Mouse (Mus musculus) right cerebral cortex, postnatal 36 days (tissue): Measurements from ENCODE around the gene Gm13757.
"Not testable (repeated sequence)": the region's sequence is repeated elsewhere in the genome, so short reads cannot be mapped to it uniquely, and the experiment has no call there.

Experiments used
- DNase-seq, 2 experiments: peaks; one replicate each; pipeline ENCODE4 v3.0.0; 2022; ENCODE audit warnings: low spot score in 2 of 2, mixed read lengths in 1 of 2

Gm13757 gene

GRCm38 (mm10) chr2:88449031-88449430 is at the start of gene Gm13757:
TSS of gene Gm13757 (minus strand) at chr2:88449131.
- DNase-seq = no peak

- DNase-seq = no peak
These were observed 44.1 kb upstream of the Gm13757 start, which contains the start of gene Olfr1185-ps1 for GRCm38 (mm10) chr2:88493020-88493419. TSS of gene Olfr1185-ps1 (plus strand) at chr2:88493320.

DNA sequence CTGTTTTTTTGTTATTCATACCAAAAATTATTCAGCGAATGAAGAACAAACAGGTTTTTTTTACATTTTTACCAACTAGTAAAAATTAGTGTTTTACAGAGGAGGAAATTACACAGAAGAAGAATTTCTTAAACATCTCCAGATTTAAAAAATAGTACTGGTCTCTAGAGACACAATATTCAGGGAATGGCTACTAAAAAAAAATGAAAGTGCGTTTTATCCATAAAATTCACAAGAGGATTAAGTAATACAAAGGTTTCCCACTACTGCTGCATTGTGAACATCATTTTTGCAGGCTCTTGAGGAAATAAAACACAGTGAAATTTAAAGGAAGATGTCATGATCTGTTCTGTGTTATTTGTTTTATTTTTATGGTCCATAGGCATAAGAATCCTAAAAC is 34.4 kb upstream of the Gm13757 start, which contains the start of gene Olfr1184:
Olfr1184 (plus strand) TSS at position 301 of the 400 bp plus-strand sequence.
- no peak for DNase-seq

DNA sequence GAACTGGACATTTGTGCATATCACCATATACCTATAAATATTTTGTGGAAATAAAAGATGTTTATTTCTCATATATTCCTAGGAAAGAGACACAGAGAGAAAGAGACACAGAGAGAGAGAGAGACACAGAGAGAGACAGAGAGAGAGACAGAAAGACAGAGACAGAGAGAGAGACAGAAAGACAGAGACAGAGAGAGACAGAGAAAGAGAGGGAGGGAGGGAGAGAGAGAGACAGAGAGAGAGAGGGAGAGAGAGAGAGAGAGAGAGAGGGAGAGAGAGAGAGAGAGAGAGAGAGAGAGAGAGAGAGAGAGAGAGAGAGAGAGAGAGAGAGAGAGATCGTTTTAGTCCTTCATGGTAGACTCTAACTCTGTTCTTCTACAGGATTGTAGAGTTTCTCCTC is 5.6 kb upstream of the Gm13757 start, which contains the start of gene Olfr1183:
Olfr1183 (plus strand) TSS at position 301 of the 400 bp plus-strand sequence.
- not testable (repeated sequence) for DNase-seq

DNA sequence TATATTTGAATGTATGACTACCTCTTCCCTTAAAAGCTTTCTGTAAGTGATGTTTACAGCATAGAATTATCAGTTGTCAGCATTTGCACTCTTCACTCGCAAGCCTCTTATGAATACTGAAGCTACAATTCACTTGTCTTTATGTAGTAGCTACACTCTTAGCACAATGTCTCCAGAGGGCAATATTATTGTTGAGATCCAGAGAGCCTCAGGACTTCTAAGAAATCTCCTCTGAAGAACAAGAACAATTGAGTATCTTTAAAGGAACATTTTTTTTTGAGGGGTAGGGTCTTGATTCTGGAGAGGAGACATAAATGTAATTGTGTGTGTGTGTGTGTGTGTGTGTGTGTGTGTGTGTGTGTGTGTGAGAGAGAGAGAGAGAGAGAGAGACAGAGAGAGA is 22.9 kb downstream of the Gm13757 start, which contains the start of gene Olfr1181:
Olfr1181 (minus strand) TSS at position 101 of the 400 bp plus-strand sequence.
- no peak for DNase-seq

DNA sequence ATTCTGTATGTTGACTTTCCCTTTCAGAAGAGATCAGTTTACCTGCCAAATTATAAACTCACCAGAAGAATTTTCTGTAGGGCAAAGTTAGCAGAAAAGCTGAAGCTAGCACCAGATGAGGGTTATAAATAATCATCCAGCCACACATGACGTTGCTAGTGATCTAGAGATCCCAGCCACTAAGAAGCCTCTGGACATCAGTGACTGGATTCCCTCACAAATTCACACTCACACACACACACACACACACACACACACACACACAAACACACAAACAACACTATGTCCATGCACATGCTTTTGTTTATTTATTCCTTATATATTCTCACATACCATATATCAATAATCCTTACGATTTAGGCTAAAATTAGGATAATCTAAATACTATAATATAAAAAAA is 29.9 kb downstream of the Gm13757 start, which contains the start of gene Olfr1180:
Olfr1180 (minus strand) TSS at position 101 of the 400 bp plus-strand sequence.
- DNase-seq = no peak

DNA sequence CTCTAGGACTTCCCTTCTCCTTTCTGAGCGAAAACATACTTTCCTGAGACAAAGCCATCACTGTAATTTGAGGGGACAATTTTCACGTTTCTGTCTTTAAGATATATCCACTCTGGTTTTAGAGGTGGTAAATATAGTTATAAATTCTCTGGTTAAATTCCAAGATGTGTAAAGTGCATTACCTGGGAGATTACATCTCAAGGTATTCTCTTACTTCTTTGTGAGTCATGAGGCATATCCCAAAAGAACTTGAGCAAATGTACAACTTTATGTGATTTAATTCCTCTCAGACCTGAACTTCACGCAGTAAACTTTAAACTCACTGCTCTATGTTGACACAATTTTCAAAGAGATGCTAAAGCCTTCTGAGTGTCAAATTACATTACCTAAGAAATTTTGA is 42.6 kb downstream of the Gm13757 start, which contains the start of gene Olfr1179:
Olfr1179 (minus strand) TSS at position 101 of the 400 bp plus-strand sequence.
- DNase-seq = no peak
